Mouse (Mus musculus) heart, adult 2 months (tissue): ENCODE measurements at regions not wholly inside any gene's neighbourhood (a gene's known extent, or its start where the extent isn't known, plus 50 kb on each side); places are given as distances from the start of the nearest gene placed in this dataset.

ENCODE experiments used
- CTCF ChIP-seq: fragments of 200-600 bp; IDR thresholded peaks from 2 replicates; pipeline ENCODE4 v1.8.1; 2022; ENCODE audit warnings: antibody characterized with exemption, mild to moderate bottlenecking, moderate library complexity
- EP300 ChIP-seq: fragments of 200-500 bp; IDR thresholded peaks from 2 replicates; pipeline ENCODE4 v1.6.1; 2011; ENCODE audit warnings: low read depth, low read length, control low read depth; ENCODE audit not compliant: insufficient read depth
- POLR2A ChIP-seq: fragments of 200-500 bp; IDR thresholded peaks from 2 replicates; pipeline ENCODE4 v1.6.1; 2011; ENCODE audit warnings: mild to moderate bottlenecking, low read depth, low read length, control low read depth; ENCODE audit not compliant: insufficient read depth

GRCm38 (mm10) chr6:51696396-51696795, 172.7 kb downstream of the Snx10 start:
- no peak for TF ChIP-seq CTCF
- TF ChIP-seq POLR2A: no peak
- TF ChIP-seq EP300: no peak
